Mouse (Mus musculus) E14TG2a.4 (cell line): ENCODE measurements around the gene Mex3d.

Experiments used
- CTCF ChIP-seq: conservative IDR thresholded peaks from 2 replicates; pipeline ENCODE4 v1.5.1; 2014; ENCODE audit warnings: low read length
- POU5F1 ChIP-seq: IDR thresholded peaks from 2 replicates; pipeline ENCODE4 v1.6.1; 2014; ENCODE audit warnings: low read length, borderline replicate concordance

GRCm38 (mm10) chr10:80385310-80385709, 2.1 kb downstream of the Mex3d start:
- no peak for TF ChIP-seq CTCF
- no peak for TF ChIP-seq POU5F1
